Mouse (Mus musculus) adrenal gland, adult 8-10 months (tissue): Measurements from ENCODE around the gene Lsm14a. TPM values are rescaled to one million over a fixed set of nuclear protein-coding genes. Genes with fewer than 3 reads are reported as not detected.
"Not testable (repeated sequence)": the region's sequence is repeated elsewhere in the genome, so short reads cannot be mapped to it uniquely, and the experiment has no call there.

ENCODE experiments used
- DNase-seq: peaks from one replicate; pipeline ENCODE4 v3.0.0; 2022
- total RNA-seq, 4 experiments: library from RNA; stranded (reverse); gene quantifications; 2 replicates each; pipeline ENCODE4 v1.2.4; 2022

The Lsm14a gene
- total RNA-seq, 4 experiments from 2014 or later = 109 to 126 (median 119) TPM

GRCm38 (mm10) chr7:34373906-34374305 lies 19.2 kb downstream of the Lsm14a start:
- no peak for DNase-seq

- no peak for DNase-seq
Measured at GRCm38 (mm10) chr7:34355629-34356028, 37.5 kb downstream of the Lsm14a start.

- no peak for DNase-seq
Measured at GRCm38 (mm10) chr7:34351997-34352396, 41.1 kb downstream of the Lsm14a start.

GRCm38 (mm10) chr7:34350166-34350565 lies 42.9 kb downstream of the Lsm14a start:
- DNase-seq = no peak

- no peak for DNase-seq
Measured at GRCm38 (mm10) chr7:34348011-34348410, 45.1 kb downstream of the Lsm14a start.

GRCm38 (mm10) chr7:34347041-34347440 lies 46.1 kb downstream of the Lsm14a start:
- DNase-seq = no peak

GRCm38 (mm10) chr7:34346505-34346904 lies 46.6 kb downstream of the Lsm14a start:
- DNase-seq = no peak

- peak; percentile 57 for DNase-seq
Measured at GRCm38 (mm10) chr7:34342040-34342793, 50.9 kb downstream of the Lsm14a start.

- no peak for DNase-seq
Measured at GRCm38 (mm10) chr7:34340841-34341240, 52.3 kb downstream of the Lsm14a start.

- DNase-seq = no peak
Measured at GRCm38 (mm10) chr7:34339164-34339489, 54.0 kb downstream of the Lsm14a start.

- no peak for DNase-seq
Measured at GRCm38 (mm10) chr7:34338445-34339163, 54.5 kb downstream of the Lsm14a start.

- no peak for DNase-seq
Measured at GRCm38 (mm10) chr7:34337268-34337667, 55.8 kb downstream of the Lsm14a start.

- not testable (repeated sequence) for DNase-seq
Measured at GRCm38 (mm10) chr7:34336545-34336944, 56.6 kb downstream of the Lsm14a start.

GRCm38 (mm10) chr7:34327493-34327892 lies 65.6 kb downstream of the Lsm14a start:
- DNase-seq = no peak

GRCm38 (mm10) chr7:34324857-34325256 lies 68.3 kb downstream of the Lsm14a start:
- DNase-seq = no peak

GRCm38 (mm10) chr7:34324005-34324404 lies 69.1 kb downstream of the Lsm14a start:
- no peak for DNase-seq

GRCm38 (mm10) chr7:34323351-34323750 lies 69.8 kb downstream of the Lsm14a start:
- no peak for DNase-seq

GRCm38 (mm10) chr7:34321958-34322357 lies 71.2 kb downstream of the Lsm14a start:
- no peak for DNase-seq

GRCm38 (mm10) chr7:34321119-34321518 lies 72.0 kb downstream of the Lsm14a start:
- no peak for DNase-seq

GRCm38 (mm10) chr7:34319957-34320356 lies 73.2 kb downstream of the Lsm14a start:
- peak; percentile 55 for DNase-seq

- no peak for DNase-seq
Measured at GRCm38 (mm10) chr7:34319123-34319522, 74.0 kb downstream of the Lsm14a start.

- DNase-seq = peak; percentile 56
Measured at GRCm38 (mm10) chr7:34317901-34318476, 75.1 kb downstream of the Lsm14a start.

GRCm38 (mm10) chr7:34313443-34313875 lies 79.7 kb downstream of the Lsm14a start, which contains the start of gene 4931406P16Rik:
Gene 4931406P16Rik (minus strand): TSS chr7:34313551.
- peak; percentile 78 for DNase-seq
